Mouse (Mus musculus) lung, adult 2 months (tissue): ENCODE measurements around the gene Pex14.

Experiments used
- CTCF ChIP-seq: fragments of 200-500 bp; IDR thresholded peaks from 2 replicates; pipeline ENCODE4 v1.5.1; 2011; ENCODE audit warnings: mild to moderate bottlenecking, low read length, control low read depth; ENCODE audit not compliant: insufficient read depth
- POLR2A ChIP-seq: fragments of 200-500 bp; IDR thresholded peaks from 2 replicates; pipeline ENCODE4 v1.6.1; 2011; ENCODE audit warnings: low read depth, mild to moderate bottlenecking, control low read depth, low read length, borderline replicate concordance; ENCODE audit errors: extremely low read depth

DNA sequence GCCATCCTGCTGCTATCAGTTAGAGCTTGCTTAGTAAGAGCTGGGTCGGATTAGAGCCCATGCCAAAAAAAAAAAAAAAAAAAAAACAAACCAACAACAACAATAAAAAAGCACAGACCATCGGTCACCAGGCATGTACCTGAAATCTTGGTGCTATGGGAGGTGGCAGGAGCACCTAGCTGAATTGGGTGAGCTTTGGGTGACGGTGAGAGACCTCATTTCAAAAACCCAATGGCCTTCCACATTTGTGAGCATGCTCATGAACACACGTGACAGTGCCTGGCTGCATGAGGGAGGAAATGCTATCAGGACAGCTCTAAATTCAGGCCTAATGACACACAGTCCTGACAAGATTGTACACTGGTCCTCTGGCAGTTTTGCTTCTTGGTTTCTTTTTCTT, 48.4 kb upstream of the Pex14 start:
- TF ChIP-seq CTCF (no peak), POLR2A (no peak)
